Mouse (Mus musculus) brain, embryonic 14.5 days (tissue): ENCODE measurements around the gene Atg10. TPM values are rescaled to one million over a fixed set of nuclear protein-coding genes. Genes with fewer than 3 reads are reported as not detected.

ENCODE experiments used
- DNase-seq: peaks from one replicate; pipeline ENCODE4 v3.0.0-alpha.2; 2011; ENCODE audit warnings: low read depth
- CTCF ChIP-seq: fragments of 200-500 bp; IDR thresholded peaks from 2 replicates; pipeline ENCODE4 v1.5.1; 2012; ENCODE audit warnings: inconsistent platforms, mild to moderate bottlenecking, moderate library complexity, borderline replicate concordance; ENCODE audit not compliant: insufficient read depth, insufficient read length; ENCODE audit errors: extremely low read depth
- POLR2A ChIP-seq: fragments of 200-500 bp; IDR thresholded peaks from 2 replicates; pipeline ENCODE4 v1.6.1; 2012; ENCODE audit warnings: mild to moderate bottlenecking, inconsistent platforms, borderline replicate concordance; ENCODE audit not compliant: poor library complexity, insufficient read depth, insufficient read length, severe bottlenecking; ENCODE audit errors: extremely low read depth
- polyA plus RNA-seq: library from polyadenylated mRNA; depleted of rRNA; stranded (reverse); fragments of >200 nt; gene quantifications from 2 replicates; pipeline ENCODE4 v1.2.3, GENCODE M21; 2012

The Atg10 gene
- polyA plus RNA-seq, 1 experiment, result 4.9 TPM

DNA sequence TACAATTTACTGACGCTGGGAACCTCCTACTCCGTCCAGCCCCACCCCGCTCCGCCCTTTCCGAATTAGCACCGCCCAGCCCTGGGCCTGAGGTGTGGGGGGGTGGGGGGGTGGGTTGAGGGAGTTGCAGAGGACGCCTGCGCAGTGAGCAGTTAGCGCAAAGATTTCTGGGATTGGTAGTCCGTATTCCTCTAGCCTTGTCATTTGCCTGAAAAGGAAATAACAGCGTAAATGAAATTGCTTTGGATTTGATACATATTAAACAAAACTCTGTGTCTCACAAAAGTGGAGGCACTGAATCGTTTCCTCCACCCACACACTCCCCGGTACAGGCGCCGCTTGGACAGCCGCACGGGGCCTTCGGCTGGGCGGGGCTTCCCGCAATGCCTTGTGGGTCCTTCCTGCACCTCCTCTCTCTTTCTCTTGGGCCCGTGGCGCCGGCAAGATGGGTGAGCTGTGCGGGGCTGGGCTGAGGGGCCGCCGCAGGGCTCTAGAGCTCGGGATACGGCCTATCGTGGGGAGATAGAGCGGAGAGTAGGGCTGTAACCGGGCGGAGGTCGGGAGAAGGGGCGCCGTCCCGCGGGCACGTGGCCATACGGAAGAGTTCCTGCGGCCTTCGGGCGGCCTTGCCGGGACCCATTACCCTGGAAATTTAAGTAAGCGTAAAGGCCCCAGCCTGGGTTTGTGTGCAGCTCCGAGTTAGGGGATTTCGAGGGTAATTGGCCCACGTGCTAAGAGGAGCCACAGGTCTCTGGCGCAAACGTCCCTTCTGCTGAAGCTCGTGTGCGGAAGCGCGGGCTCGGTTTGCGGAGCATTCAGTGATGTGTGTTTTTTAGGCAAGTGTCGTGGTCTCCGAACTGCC lies 300.8 kb downstream of the Atg10 start, which contains the start of gene Rps23:
Gene Rps23 (plus strand): TSS at position 208 of the 862 bp plus-strand sequence.
- DNase-seq, result peak; percentile 97
- no peak for TF ChIP-seq CTCF
- TF ChIP-seq POLR2A, result peak; percentile 60; the same call in 1 of the 2 replicates

DNA sequence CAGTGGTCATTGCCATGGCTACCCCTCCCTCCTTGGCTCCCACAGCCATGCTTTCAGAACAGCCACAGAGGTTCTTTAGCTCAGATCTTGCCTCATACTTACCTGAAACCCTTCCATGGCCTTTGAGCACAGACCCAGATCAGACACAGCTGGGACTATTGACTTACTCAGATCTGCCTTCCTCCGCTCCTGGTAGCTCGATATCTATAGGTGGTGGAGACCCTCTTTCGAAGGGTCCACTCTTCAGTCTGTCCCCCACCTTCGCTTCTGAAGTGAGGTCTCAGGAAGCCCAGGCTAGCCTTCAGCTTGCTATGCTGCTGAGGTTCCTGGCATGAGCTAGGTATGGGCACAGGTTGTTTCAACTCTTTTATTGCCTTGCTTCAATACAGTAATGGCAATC lies 309.0 kb downstream of the Atg10 start:
- no peak for DNase-seq
- TF ChIP-seq POLR2A (no peak), CTCF (no peak)

DNA sequence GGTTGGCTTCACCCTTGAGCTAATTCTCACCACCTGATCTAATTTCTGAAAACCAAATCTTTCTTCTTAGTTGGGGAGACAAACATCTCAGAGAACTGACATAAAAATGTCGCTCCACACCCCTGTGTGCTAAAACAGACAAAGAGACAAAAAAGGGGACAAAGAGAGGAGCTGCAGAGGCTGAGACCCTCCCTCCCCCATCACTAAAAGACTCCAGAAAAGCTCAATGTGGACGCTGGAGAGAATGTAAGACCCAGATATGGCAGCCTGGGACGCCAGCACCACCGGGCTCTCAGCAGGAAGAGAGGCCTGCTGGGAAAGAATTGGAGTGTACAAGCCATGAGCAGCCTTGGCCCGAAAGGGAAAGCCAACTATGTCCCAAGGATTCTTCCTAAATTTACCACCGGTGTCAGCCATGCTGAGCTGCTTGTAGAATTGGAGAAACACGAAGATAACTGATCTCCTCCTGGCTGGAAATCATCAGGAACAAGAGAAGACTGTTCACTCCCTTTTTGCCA lies 310.0 kb downstream of the Atg10 start:
- peak; percentile 35 for DNase-seq
- no peak for TF ChIP-seq POLR2A
- no peak for TF ChIP-seq CTCF

DNA sequence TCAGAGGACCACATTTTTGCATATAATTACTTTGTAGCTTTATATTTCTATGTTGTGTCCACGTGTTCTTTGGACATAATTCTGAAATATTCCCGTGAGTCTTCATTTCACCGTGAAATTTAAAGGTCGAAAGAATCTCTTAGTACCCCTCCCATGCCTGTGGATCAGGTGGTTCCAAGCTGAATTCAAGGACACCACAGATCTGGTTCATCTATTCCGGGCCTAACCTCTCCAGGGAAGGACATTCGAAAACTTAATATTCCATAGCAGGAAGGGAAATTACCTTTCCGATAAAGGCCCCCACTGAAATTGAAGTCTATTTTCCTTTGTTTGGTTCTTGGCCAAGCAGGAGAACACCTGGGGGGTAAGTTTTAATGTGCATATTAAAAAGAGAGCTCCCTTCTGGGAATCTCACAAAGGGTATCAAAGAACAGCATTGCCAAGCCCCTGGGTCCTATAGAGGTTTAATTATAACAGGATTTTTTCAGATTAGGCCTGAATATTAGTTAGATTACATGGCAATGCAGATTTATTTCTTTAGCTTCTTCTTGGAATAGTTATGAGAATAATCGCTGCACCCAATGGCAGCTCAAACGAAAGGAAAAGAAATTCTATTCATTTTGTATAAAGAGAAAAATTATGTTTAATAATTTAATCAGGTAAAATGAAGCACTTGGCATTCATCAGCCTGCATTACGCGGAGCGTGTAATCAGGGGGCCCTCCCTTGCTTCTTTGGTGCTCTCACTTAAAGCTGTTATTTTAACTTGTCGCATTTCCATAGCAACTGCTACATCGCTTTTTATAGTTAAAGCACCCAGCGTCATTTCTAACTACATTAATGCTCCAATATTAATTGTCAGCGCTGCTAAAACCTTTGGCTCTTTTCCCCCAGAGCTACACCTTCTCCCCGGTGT lies 310.8 kb downstream of the Atg10 start:
- DNase-seq, result peak; percentile 78
- TF ChIP-seq POLR2A (no peak), CTCF (no peak)

DNA sequence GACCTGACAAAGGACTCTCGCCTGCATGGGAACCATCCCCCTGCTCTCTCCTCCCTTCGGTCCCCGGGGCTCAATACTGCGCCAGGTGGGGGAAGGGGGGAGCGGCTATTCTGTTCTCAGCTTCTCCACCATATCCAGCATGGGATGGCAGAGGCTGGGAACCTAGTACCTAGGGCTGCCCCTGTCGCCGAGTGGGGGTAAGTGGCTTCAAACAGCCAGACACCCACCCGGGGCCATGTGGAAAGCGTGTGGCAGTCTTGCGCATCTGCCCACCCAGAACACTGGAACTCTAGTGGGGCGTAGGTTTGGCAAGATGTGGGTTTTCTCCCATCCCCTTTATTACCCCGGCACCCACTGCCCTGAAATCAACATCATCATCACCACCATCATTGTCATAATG lies 316.4 kb downstream of the Atg10 start:
- DNase-seq, result no peak
- TF ChIP-seq CTCF (no peak), POLR2A (no peak)

GRCm38 (mm10) chr13:90905176-90905575 lies 318.6 kb downstream of the Atg10 start, which contains the start of gene Atp6ap1l:
Gene Atp6ap1l (minus strand): TSS chr13:90905355.
- DNase-seq, result peak; percentile 42
- TF ChIP-seq POLR2A (no peak), CTCF (no peak)

DNA sequence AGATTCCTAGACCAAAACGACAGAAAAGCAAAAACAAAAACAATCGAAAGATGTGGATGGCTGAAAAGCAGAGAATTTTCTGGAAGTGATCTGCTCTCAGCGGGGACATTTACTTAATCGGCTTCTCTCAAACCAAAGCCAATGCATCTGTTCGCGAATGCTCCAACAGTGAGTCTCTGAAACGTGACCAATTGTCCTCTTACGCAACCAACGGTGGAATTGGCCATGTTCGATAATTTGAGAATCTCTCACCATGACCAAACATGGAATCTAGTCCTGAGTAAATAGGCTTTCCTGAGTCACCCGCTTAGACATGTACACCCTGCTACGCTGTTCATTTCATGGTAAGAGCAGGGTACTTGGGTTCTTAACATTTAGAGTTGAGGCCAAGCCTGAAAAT lies 326.9 kb downstream of the Atg10 start:
- DNase-seq, result no peak
- TF ChIP-seq CTCF (no peak), POLR2A (no peak)

- TF ChIP-seq POLR2A (no peak), CTCF (no peak)
- peak; percentile 88 for DNase-seq
Measured at GRCm38 (mm10) chr13:90896098-90896497, 327.7 kb downstream of the Atg10 start.

DNA sequence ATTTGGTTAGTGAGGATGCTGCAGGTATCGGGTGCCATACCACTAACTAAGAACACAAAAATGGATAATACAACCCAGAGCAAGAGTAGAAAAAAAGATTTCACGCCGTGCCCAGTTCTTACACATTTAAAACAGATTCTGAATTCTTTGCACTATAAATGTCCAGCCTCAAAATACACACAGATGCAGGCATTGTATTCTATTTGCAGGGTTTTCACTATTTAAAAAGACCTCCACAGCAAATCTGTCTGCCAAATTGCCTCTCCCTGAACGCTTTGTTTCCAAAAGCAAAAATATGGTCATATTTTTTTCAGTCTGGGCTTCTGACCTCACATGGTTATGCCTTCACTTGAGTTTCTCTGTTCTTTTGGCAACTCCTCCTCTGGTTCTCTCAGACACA lies 328.9 kb downstream of the Atg10 start:
- no peak for DNase-seq
- TF ChIP-seq CTCF, result no peak
- no peak for TF ChIP-seq POLR2A

GRCm38 (mm10) chr13:90890111-90890510 lies 333.7 kb downstream of the Atg10 start:
- DNase-seq, result no peak
- TF ChIP-seq POLR2A (no peak), CTCF (no peak)

DNA sequence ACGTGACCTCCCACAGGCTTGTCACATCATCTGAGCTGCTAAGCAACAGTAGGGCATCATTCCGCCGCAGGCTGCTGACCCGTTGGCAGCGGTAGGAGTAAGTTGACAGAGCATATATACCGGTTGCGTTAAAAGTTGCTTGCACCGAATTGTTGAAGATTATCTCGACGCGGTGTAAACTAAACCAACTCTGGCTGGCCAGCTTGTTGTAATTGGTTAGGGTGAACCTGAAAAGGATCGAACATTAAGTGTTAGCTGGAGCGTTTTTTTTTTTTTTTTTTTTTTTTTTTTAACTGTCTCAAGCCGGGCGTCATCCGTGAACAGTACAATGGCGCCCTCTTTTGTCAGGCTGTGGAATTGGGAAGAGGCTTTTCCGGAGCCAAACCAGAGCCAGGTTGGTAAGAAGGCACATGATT lies 337.2 kb downstream of the Atg10 start:
- TF ChIP-seq CTCF (peak; percentile 85), POLR2A (no peak)
- DNase-seq, result peak; percentile 89
